Mouse (Mus musculus) c-Kit-positive CD71-negative TER-119-negative erythroid progenitor cells, embryonic 14.5 days (primary cell): Measurements from ENCODE around the gene Tm9sf3.

ENCODE experiments used
- DNase-seq: peaks from one replicate; pipeline ENCODE4 v3.0.0-alpha.2; 2013; ENCODE audit warnings: low read depth

The Tm9sf3 gene

DNA sequence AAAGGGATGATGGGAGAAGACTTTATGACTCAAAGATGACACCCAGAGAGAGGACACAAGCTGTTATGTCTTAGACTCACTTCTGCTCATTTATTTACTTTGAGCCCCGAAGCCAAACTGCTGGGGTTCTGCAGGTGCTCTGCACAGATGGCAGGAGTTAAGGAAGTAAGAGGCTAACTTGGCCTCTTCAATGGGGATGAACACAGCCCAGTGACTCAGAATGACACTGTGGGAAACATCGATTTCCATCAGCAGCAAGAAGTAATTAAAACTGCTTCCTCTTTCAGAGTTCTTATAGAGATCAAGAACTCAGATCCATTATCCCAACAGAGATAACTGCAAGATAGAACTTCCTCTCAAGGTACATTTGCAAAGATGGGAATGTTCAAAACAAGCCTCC lies 86.9 kb downstream of the Tm9sf3 start:
- no peak for DNase-seq

DNA sequence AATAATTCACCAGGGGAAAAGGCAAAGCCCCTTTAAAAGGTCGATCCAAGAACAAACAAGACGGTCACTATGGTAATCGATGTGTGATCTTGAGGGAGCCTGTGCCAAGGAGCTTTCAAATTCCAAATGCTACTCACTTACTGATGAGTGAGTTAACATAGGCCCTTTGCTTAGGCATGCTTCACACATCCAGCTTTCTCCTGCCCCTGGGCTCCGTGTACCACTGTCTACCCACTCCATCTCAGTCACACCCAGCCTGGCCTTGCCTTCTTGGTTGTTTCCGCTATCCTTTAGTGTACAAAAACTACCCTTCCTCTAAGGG lies 97.9 kb downstream of the Tm9sf3 start:
- no peak for DNase-seq

DNA sequence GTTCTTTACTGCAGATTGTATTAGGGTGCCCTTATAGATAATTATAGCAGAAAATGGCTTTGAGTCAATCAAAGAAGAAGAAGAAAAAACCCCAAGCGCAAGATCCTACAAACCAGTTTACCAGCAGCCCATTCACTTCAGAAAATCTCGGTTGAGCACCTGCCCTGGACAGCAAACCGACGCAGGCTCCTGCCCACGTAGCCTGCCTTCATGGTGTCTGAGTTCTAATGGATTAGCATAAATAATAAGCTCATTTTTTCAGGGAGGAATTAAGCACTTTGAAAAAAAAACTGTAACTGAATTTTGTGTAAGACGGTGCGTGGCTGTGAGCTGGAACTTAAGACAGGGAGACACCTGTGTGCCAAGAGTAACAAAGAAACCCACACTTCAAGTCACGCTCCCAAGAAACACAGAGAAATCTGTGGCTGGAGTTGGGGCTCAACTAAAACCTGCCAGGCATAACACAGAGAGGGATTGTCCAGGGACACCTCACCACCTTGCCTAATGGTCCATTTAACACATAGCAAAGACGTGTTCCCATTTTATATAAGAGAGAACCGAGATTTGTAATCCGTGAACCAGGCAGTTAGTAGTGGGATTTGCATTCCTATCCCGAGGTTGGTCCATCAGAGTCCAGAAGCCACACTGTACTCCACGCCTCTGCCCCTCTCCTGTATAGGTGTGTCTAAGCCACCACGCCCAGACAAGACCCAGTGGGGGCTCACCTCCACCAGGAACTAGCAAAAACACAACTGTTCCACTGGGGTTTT lies 98.5 kb downstream of the Tm9sf3 start:
- DNase-seq, result no peak

DNA sequence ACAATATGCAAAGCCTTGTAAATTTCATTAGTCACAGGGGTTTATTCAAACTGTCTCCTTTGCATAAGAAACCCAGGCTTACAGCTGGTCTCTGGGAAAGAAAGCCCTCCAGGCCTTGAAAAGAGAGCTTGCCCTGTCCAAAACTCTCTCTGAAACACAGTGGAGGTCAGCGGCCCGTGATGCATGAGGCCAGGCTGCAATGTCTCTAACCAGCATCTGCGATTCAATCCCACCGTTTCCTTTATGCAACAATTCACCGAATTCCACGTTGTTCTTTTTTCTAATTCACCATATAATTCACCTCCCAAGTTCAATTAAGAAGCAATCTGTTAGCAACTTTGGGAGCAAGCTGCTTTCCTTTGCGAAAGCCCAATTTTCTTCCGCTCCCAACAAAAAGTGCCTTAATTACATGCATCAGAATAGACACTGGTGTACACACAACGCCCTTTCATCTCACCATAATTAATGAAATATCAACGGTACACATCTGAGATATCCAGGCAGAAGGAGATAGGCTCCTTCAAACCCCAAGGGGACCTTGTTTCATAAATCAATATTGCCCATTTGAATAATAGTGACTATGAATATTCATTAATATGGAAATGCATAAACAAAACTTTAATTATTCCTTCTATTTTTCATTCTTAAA lies 99.2 kb downstream of the Tm9sf3 start:
- DNase-seq, result no peak
